Mouse (Mus musculus) erythroblast, embryonic 14.5 days (primary cell): ENCODE measurements at regions not wholly inside any gene's neighbourhood (a gene's known extent, or its start where the extent isn't known, plus 50 kb on each side); places are given as distances from the start of the nearest gene placed in this dataset.

Experiments used
- H3K27me3 ChIP-seq: 2 replicates; pipeline ENCODE4 v1.6.1; 2012; ENCODE audit warnings: inconsistent platforms; ENCODE audit not compliant: control insufficient read depth
- H3K36me3 ChIP-seq: 2 replicates; pipeline ENCODE4 v1.6.1; 2012; ENCODE audit warnings: mild to moderate bottlenecking, inconsistent platforms; ENCODE audit not compliant: control insufficient read depth
- H3K4me1 ChIP-seq: 2 replicates; pipeline ENCODE4 v1.6.1; 2012; ENCODE audit warnings: inconsistent platforms; ENCODE audit not compliant: control insufficient read depth
- H3K4me3 ChIP-seq: replicated peaks from 2 replicates; pipeline ENCODE3; 2012; ENCODE audit warnings: moderate library complexity, mild to moderate bottlenecking, inconsistent platforms
- H3K9me3 ChIP-seq: 2 replicates; pipeline ENCODE4 v1.6.1; 2012; ENCODE audit warnings: low read length, inconsistent platforms, mixed read lengths; ENCODE audit not compliant: control insufficient read depth
- GATA1 ChIP-seq: IDR thresholded peaks from 2 replicates; pipeline ENCODE4 v1.6.1; 2012; ENCODE audit warnings: low read length, inconsistent platforms, mixed read lengths
- TAL1 ChIP-seq: IDR thresholded peaks from 3 replicates; pipeline ENCODE4 v1.6.1; 2012; ENCODE audit warnings: low read length, inconsistent platforms, mixed read lengths

DNA sequence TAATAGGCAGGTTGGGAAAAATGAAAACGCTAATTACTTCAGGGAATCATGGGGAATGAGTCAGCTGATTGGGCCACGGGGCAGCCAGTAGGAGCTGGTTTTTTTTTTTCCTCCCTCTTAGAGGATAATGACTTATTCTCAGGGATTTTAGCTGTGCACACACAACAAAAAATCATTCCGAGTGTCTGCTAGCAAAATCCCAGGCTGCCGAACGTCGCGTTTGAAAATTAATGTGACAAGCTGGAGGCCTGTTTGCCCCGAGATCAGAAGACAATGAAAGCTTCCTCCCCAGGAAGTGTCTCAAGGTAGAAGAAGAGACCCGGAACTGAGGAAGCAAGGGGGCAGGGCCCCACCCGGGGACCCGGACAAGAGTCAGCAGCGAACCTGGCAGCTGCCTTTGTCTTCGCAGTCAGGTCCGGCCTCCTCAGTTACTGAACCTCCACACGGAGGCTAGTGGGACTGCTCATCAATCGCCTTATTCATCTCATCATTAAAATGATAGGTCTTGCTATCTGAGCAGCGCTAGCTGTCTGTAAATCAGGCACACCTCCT, 350.8 kb upstream of the Zmiz1 start:
- H3K27me3 ChIP-seq: no peaks in the 10 kb centered on the region
- TF ChIP-seq TAL1: no peak
- TF ChIP-seq GATA1: no peak
- no peaks in the 10 kb centered on the region for H3K9me3 ChIP-seq
- no peak overlapping the region for H3K4me3 ChIP-seq
- H3K4me1 ChIP-seq: no peaks in the 10 kb centered on the region
- no peaks in the 10 kb centered on the region for H3K36me3 ChIP-seq

DNA sequence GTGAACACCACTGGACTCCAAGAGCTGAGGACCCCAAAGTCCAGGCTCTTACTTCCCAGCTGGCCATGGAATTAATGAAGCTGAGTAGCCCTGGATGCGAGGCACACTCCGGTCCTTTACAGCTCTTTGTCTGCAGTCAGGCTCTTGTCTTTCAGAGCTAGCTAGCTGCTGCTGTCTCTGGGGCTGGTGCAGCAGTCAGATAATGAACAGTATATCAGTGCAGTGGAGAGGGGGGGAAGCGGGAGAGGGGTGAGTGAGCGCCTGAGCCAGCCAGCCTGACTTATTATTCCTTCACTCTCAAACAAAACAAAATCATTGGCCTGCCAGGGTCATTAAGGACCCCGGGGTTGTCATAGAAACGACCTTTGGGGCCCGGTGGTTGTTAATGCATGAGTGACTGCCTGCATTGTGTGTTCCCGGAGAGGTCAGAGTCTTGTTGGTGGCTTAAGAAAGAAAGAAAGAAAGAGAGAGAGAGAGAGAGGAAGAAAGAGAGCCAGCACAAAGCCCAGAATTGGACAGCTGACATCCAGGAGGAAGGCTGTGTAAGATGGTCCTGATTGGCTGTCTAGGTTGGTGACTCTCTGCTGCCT, 350.2 kb upstream of the Zmiz1 start:
- Histone ChIP-seq H3K9me3 (no peaks in the 10 kb centered on the region), H3K36me3 (no peaks in the 10 kb centered on the region), H3K4me1 (no peaks in the 10 kb centered on the region), H3K27me3 (no peaks in the 10 kb centered on the region), H3K4me3 (no peak overlapping the region)
- TF ChIP-seq TAL1 (no peak), GATA1 (no peak)

- Histone ChIP-seq H3K27me3 (no peaks in the 10 kb centered on the region), H3K9me3 (no peaks in the 10 kb centered on the region), H3K4me3 (no peak overlapping the region), H3K4me1 (no peaks in the 10 kb centered on the region), H3K36me3 (no peaks in the 10 kb centered on the region)
- no peak for TF ChIP-seq TAL1
- TF ChIP-seq GATA1: no peak
Measured at GRCm38 (mm10) chr14:25109691-25110090, 349.3 kb upstream of the Zmiz1 start.

- TF ChIP-seq TAL1: no peak
- TF ChIP-seq GATA1: no peak
- Histone ChIP-seq H3K4me3 (no peak overlapping the region), H3K27me3 (no peaks in the 10 kb centered on the region), H3K36me3 (no peaks in the 10 kb centered on the region), H3K9me3 (no peaks in the 10 kb centered on the region), H3K4me1 (no peaks in the 10 kb centered on the region)
Measured at GRCm38 (mm10) chr14:25112832-25113231, 346.2 kb upstream of the Zmiz1 start.

GRCm38 (mm10) chr14:25113326-25113725, 345.7 kb upstream of the Zmiz1 start:
- Histone ChIP-seq H3K4me1 (no peaks in the 10 kb centered on the region), H3K27me3 (no peaks in the 10 kb centered on the region), H3K9me3 (no peaks in the 10 kb centered on the region), H3K36me3 (no peaks in the 10 kb centered on the region), H3K4me3 (no peak overlapping the region)
- TF ChIP-seq TAL1: no peak
- TF ChIP-seq GATA1: no peak

DNA sequence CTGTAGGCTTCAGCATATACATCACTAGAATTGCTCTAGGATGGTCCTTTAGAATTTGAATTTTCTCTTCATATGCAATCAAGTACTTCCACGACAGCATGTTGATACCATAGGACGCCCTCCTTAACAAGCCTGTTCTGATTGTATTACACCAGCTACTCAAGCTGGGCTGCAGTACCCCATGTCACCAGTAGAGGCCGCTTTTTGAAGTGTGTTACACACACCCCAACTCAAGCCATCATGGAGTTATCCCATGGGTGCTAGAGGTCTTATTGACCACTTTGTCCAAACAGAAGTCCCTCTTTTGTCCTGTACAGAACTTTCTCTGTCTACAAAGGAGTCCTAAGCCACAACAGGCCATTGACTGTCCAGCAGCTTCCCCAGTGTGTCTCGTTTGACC, 342.6 kb upstream of the Zmiz1 start:
- Histone ChIP-seq H3K36me3 (no peaks in the 10 kb centered on the region), H3K4me1 (no peaks in the 10 kb centered on the region), H3K27me3 (no peaks in the 10 kb centered on the region), H3K9me3 (no peaks in the 10 kb centered on the region), H3K4me3 (no peak overlapping the region)
- TF ChIP-seq GATA1 (no peak), TAL1 (no peak)

GRCm38 (mm10) chr14:25119999-25120398, 339.0 kb upstream of the Zmiz1 start:
- Histone ChIP-seq H3K4me1 (no peaks in the 10 kb centered on the region), H3K27me3 (no peaks in the 10 kb centered on the region), H3K36me3 (no peaks in the 10 kb centered on the region), H3K9me3 (no peaks in the 10 kb centered on the region), H3K4me3 (no peak overlapping the region)
- TF ChIP-seq GATA1 (no peak), TAL1 (no peak)

DNA sequence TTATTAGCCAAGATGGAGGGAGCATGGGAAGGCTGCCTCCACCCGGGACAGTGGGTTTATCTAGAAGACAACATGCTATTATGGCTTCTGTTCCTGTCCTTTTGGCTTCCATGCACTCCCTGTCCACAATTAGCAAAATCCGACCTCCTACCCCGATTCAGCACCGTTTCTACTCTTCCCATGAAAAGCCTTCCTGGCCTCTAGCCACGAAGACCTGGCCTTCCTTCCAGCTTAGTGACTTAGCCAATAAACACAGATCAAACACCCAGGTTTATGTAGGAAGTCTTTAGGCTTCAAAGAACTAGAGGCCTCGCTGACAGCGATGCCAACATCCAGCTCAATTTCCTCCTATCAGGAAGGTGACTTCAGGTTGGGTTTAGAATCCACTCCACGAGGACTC, 338.5 kb upstream of the Zmiz1 start:
- TF ChIP-seq GATA1: no peak
- H3K9me3 ChIP-seq: no peaks in the 10 kb centered on the region

GRCm38 (mm10) chr14:25122971-25123535, 335.9 kb upstream of the Zmiz1 start:
- TF ChIP-seq GATA1 (no peak), TAL1 (no peak)
- no peaks in the 10 kb centered on the region for H3K4me1 ChIP-seq
- no peaks in the 10 kb centered on the region for H3K27me3 ChIP-seq
- H3K9me3 ChIP-seq: no peaks in the 10 kb centered on the region
- H3K4me3 ChIP-seq: no peak overlapping the region
- H3K36me3 ChIP-seq: no peaks in the 10 kb centered on the region

More for the DNA sequence above, 338.5 kb upstream of the Zmiz1 start:
- Histone ChIP-seq H3K4me3 (no peak overlapping the region), H3K27me3 (no peaks in the 10 kb centered on the region), H3K36me3 (no peaks in the 10 kb centered on the region), H3K4me1 (no peaks in the 10 kb centered on the region)
